Mouse (Mus musculus) heart, postnatal 25 days (tissue): ENCODE results near the gene Crybb3. TPM values are rescaled to one million over a fixed set of nuclear protein-coding genes. Genes with fewer than 3 reads are reported as not detected.
"Not testable (repeated sequence)": the region's sequence is repeated elsewhere in the genome, so short reads cannot be mapped to it uniquely, and the experiment has no call there.

Experiments
- DNase-seq: peaks from one replicate; pipeline ENCODE4 v3.0.0; 2022; ENCODE audit warnings: low spot score
- intact Hi-C: fragments of 180-260 bp; cut with DNase I; formaldehyde crosslinking; loops from one replicate; pipeline ENCODE4 v1.15.1; 2025
- total RNA-seq, 2 experiments: library from RNA; stranded (reverse); gene quantifications; 2 replicates each; pipeline ENCODE4 v1.2.3; 2021

The Crybb3 gene
- total RNA-seq = 1 to 10 TPM; 1.3 to 2.0 TPM

GRCm38 (mm10) chr5:113081439-113081838, at the start of gene Crybb3:
Crybb3 (minus strand) TSS chr5:113081584.
- intact Hi-C loops = no loop called here
- no peak for DNase-seq

GRCm38 (mm10) chr5:113128426-113128825, 47.0 kb upstream of the Crybb3 start:
- no peak for DNase-seq
- intact Hi-C loops = no loop called here

GRCm38 (mm10) chr5:113126476-113126875, 45.1 kb upstream of the Crybb3 start:
- DNase-seq = no peak
- intact Hi-C loops = no loop called here

- DNase-seq = no peak
- intact Hi-C loops = no loop called here
Observed at GRCm38 (mm10) chr5:113123693-113124092, 42.3 kb upstream of the Crybb3 start.

GRCm38 (mm10) chr5:113122326-113123054, 41.1 kb upstream of the Crybb3 start:
- intact Hi-C loops = no loop called here
- DNase-seq = no peak

GRCm38 (mm10) chr5:113121591-113121875, 40.1 kb upstream of the Crybb3 start:
- no peak for DNase-seq
- intact Hi-C loops = no loop called here

- intact Hi-C loops = no loop called here
- DNase-seq = no peak
Observed at GRCm38 (mm10) chr5:113120741-113121590, 39.6 kb upstream of the Crybb3 start.

- intact Hi-C loops = no loop called here
- DNase-seq = no peak
Observed at GRCm38 (mm10) chr5:113119861-113120465, 38.6 kb upstream of the Crybb3 start.

- intact Hi-C loops = no loop called here
- DNase-seq = no peak
Observed at GRCm38 (mm10) chr5:113119291-113119690, 37.9 kb upstream of the Crybb3 start.

GRCm38 (mm10) chr5:113118695-113119094, 37.3 kb upstream of the Crybb3 start:
- no peak for DNase-seq
- intact Hi-C loops = no loop called here

GRCm38 (mm10) chr5:113117361-113117760, 36.0 kb upstream of the Crybb3 start:
- no peak for DNase-seq
- intact Hi-C loops = no loop called here

- intact Hi-C loops = no loop called here
- DNase-seq = no peak
Observed at GRCm38 (mm10) chr5:113115896-113116295, 34.5 kb upstream of the Crybb3 start.

- intact Hi-C loops = no loop called here
- DNase-seq = no peak
Observed at GRCm38 (mm10) chr5:113114264-113115225, 33.2 kb upstream of the Crybb3 start.

GRCm38 (mm10) chr5:113113120-113113519, 31.7 kb upstream of the Crybb3 start:
- no peak for DNase-seq
- intact Hi-C loops = no loop called here

GRCm38 (mm10) chr5:113111336-113111735, 30.0 kb upstream of the Crybb3 start:
- no peak for DNase-seq
- intact Hi-C loops = no loop called here

- intact Hi-C loops = no loop called here
- no peak for DNase-seq
Observed at GRCm38 (mm10) chr5:113110929-113111328, 29.5 kb upstream of the Crybb3 start.

GRCm38 (mm10) chr5:113109651-113110050, 28.3 kb upstream of the Crybb3 start:
- intact Hi-C loops = loop anchor here (2.0 kb wide), 2 partner anchors 29 to 45 kb away; no protein-coding TSS in a partner anchor
- not testable (repeated sequence) for DNase-seq

GRCm38 (mm10) chr5:113108165-113108764, 26.9 kb upstream of the Crybb3 start:
- no peak for DNase-seq
- intact Hi-C loops = loop anchor here (2.0 kb wide), 2 partner anchors 31 to 47 kb away; no protein-coding TSS in a partner anchor

GRCm38 (mm10) chr5:113107709-113108108, 26.3 kb upstream of the Crybb3 start:
- intact Hi-C loops = loop anchor here (2.0 kb wide), 2 partner anchors 31 to 47 kb away; no protein-coding TSS in a partner anchor
- no peak for DNase-seq
